Mouse (Mus musculus) heart, postnatal 0 days (tissue): ENCODE data around the gene Lsp1.

Experiments
- CTCF ChIP-seq: IDR thresholded peaks from 2 replicates; pipeline ENCODE4 v1.5.1; 2016; ENCODE audit warnings: antibody characterized with exemption, control low read depth, low read depth
- EP300 ChIP-seq: IDR thresholded peaks from 2 replicates; pipeline ENCODE4 v1.6.1; 2016; ENCODE audit warnings: antibody characterized with exemption, low read depth

DNA sequence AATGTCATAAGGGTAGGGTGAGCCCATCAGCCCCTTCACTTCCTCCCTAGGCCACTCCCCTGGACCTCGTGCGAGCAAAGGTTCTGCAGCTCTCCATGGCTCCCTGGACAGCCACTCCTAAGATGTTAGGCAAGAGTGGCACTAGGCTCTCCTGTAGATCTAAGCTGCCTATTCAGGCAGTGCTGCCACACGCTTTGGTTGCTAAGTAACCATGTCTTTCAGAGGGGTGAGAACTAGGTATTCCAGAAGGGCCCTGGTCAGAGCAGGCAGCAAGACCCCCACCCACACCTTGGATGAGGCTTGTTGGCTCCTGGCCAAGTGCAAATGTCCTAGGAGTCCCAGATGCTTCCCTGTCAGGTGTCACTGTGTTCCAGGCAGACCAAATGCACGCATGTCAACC is 45.9 kb downstream of the Lsp1 start:
- TF ChIP-seq CTCF (no peak), EP300 (no peak)
